Comparison of ENCODE assay signal across 8 mouse cellular contexts in genomic region chr13:100744036-100744744, GRCm38 (mm10). TPM values are rescaled to one million over a fixed set of nuclear protein-coding genes. Genes with fewer than 3 reads are reported as not detected.
DNase-seq lines count a peak whose midpoint lies in the region; ATAC-seq lines count a peak whose summit lies in the region.

Mrps36 (minus strand) TSS chr13:100744659.

- DNase-seq in CD4-positive, CD25-positive, alpha-beta regulatory T cell, adult 2 months (ENCODE audit: low read depth, low spot score): peak; percentile 93
- peak; percentile 78 for DNase-seq in fibroblast of lung, adult 2 months (ENCODE audit: low read depth)
- DNase-seq in kidney, postnatal 14 days: peak; percentile 96
- peak; percentile 95 for DNase-seq in liver, embryonic 13.5 days
- DNase-seq in neural tube, embryonic 10.5 days (ENCODE audit: extremely low spot score, low spot score): peak; percentile 93

- WGBS in heart, embryonic 14.5 days: 0% methylated on average over 52 of the region's 52 CpGs
- under 1% methylated on average over 52 of the region's 52 CpGs for WGBS in liver, embryonic 13.5 days (ENCODE audit: insufficient replicate concordance)
- under 1% methylated on average over 52 of the region's 52 CpGs for WGBS in stomach, embryonic 16.5 days

- H3K27ac ChIP-seq in brown adipose tissue, adult 24 weeks (replicated peaks; ENCODE audit: low read depth, low read length): peak within 1 kb of the TSS; percentile 89
- peak within 1 kb of the TSS; percentile 97 to 100 for H3K27ac ChIP-seq in heart, embryonic 14.5 days (replicated peaks in 1 of 2; ENCODE audit: control insufficient read depth in 1 of 2, insufficient read depth in 1 of 2, low read depth in 2 of 2, low read length in 2 of 2)
- peak within 1 kb of the TSS; percentile 95 for H3K27ac ChIP-seq in liver, embryonic 13.5 days
- H3K27ac ChIP-seq in stomach, embryonic 16.5 days (ENCODE audit: low read length): peak within 1 kb of the TSS; percentile 98

- H3K36me3 ChIP-seq in heart, embryonic 14.5 days (ENCODE audit: control insufficient read depth, insufficient read depth, low read length): peaks cover 11% of the 10 kb centered on the region
- peaks cover 10% of the 10 kb centered on the region for H3K36me3 ChIP-seq in liver, embryonic 13.5 days
- H3K36me3 ChIP-seq in stomach, embryonic 16.5 days (ENCODE audit: control insufficient read depth, insufficient read depth, low read length): no peaks in the 10 kb centered on the region

- no peaks in the 10 kb centered on the region for H3K9me3 ChIP-seq in heart, embryonic 14.5 days (ENCODE audit: control insufficient read depth, low read length)
- H3K9me3 ChIP-seq in liver, embryonic 13.5 days (replicated peaks): no peaks in the 10 kb centered on the region
- H3K9me3 ChIP-seq in stomach, embryonic 16.5 days (replicated peaks; ENCODE audit: control insufficient read depth, low read length): no peaks in the 10 kb centered on the region

- peak within 1 kb of the TSS; percentile 94 for H3K4me3 ChIP-seq in brown adipose tissue, adult 24 weeks (ENCODE audit: insufficient read depth, low read depth, low read length)
- peak within 1 kb of the TSS; percentile 66 to 99 for H3K4me3 ChIP-seq in heart, embryonic 14.5 days (ENCODE audit: control insufficient read depth in 1 of 2, insufficient read depth in 1 of 2, low read depth in 1 of 2, low read length in 2 of 2)
- peak within 1 kb of the TSS; percentile 92 for H3K4me3 ChIP-seq in liver, embryonic 13.5 days (replicated peaks)
- H3K4me3 ChIP-seq in stomach, embryonic 16.5 days (replicated peaks; ENCODE audit: low read length): peak within 1 kb of the TSS; percentile 94

- H3K4me1 ChIP-seq in brown adipose tissue, adult 24 weeks (ENCODE audit: control insufficient read depth, insufficient read depth, insufficient read length, low read length): peaks cover 4% of the 10 kb centered on the region; the same call in 1 of the 2 replicates
- H3K4me1 ChIP-seq in heart, embryonic 14.5 days (ENCODE audit: control insufficient read depth in 2 of 2, insufficient read depth in 2 of 2, low read length in 2 of 2): peaks cover 2 to 14% of the 10 kb centered on the region in 2 experiments; a peak in 3 of 4 replicates
- peaks cover 74% of the 10 kb centered on the region for H3K4me1 ChIP-seq in liver, embryonic 13.5 days (replicated peaks)
- H3K4me1 ChIP-seq in stomach, embryonic 16.5 days (ENCODE audit: control insufficient read depth, insufficient read depth, low read length): peaks cover 11% of the 10 kb centered on the region

- H3K4me2 ChIP-seq in heart, embryonic 14.5 days (ENCODE audit: low read length): peak within 1 kb of the TSS; percentile 61
- peak within 1 kb of the TSS; percentile 69 for H3K4me2 ChIP-seq in liver, embryonic 13.5 days
- peak within 1 kb of the TSS; percentile 68 for H3K4me2 ChIP-seq in stomach, embryonic 16.5 days (ENCODE audit: low read depth, low read length)

- H3K9ac ChIP-seq in heart, embryonic 14.5 days (ENCODE audit: low read length): peak within 1 kb of the TSS; percentile 83
- peak within 1 kb of the TSS; percentile 89 for H3K9ac ChIP-seq in liver, embryonic 13.5 days
- peak within 1 kb of the TSS; percentile 93 for H3K9ac ChIP-seq in stomach, embryonic 16.5 days (ENCODE audit: low read length)

- no peaks in the 10 kb centered on the region for H3K27me3 ChIP-seq in heart, embryonic 14.5 days (ENCODE audit: control insufficient read depth, insufficient read depth, low read length)
- H3K27me3 ChIP-seq in liver, embryonic 13.5 days: no peaks in the 10 kb centered on the region
- no peaks in the 10 kb centered on the region for H3K27me3 ChIP-seq in stomach, embryonic 16.5 days (ENCODE audit: control insufficient read depth, insufficient read depth, low read length)

- ATAC-seq in heart, embryonic 14.5 days (ENCODE audit: insufficient number of reproducible peaks, insufficient read depth, low FRiP score, low read depth): peak; percentile 95
- peak; percentile 89 for ATAC-seq in liver, embryonic 13.5 days (ENCODE audit: low read depth)
- peak; percentile 95 for ATAC-seq in stomach, embryonic 16.5 days (ENCODE audit: insufficient read depth, low FRiP score)

RNA-seq across cellular contexts. Expression of gene Mrps36, which starts in this region (rescaled TPM):
- polyA plus RNA-seq in brown adipose tissue, adult 24 weeks (2012; ENCODE audit: insufficient read depth, insufficient read length, missing spikeins): 689 and 913 TPM in 2 replicates
- 288 and 291 TPM in 2 replicates for polyA plus RNA-seq in heart, embryonic 14.5 days (2014; fragmentation: Nextera tagmentation; extraction: Ambion mirVana)
- 159 and 167 TPM in 2 replicates for polyA plus RNA-seq in liver, embryonic 13.5 days (2015; fragmentation: Nextera tagmentation; extraction: Ambion mirVana)
- polyA plus RNA-seq in stomach, embryonic 16.5 days (2015; fragmentation: Nextera tagmentation; extraction: Ambion mirVana): 147 and 163 TPM in 2 replicates

Comparison
In these comparisons a context has a peak if more than half of its experiments do, and no peak if none do; other contexts are left out.
1. Peak in every context shown above with its lines: DNase-seq, ATAC-seq, H3K4me3 ChIP-seq and H3K27ac ChIP-seq.